ENCODE assay signal across 9 mouse cellular contexts in the genomic region with DNA sequence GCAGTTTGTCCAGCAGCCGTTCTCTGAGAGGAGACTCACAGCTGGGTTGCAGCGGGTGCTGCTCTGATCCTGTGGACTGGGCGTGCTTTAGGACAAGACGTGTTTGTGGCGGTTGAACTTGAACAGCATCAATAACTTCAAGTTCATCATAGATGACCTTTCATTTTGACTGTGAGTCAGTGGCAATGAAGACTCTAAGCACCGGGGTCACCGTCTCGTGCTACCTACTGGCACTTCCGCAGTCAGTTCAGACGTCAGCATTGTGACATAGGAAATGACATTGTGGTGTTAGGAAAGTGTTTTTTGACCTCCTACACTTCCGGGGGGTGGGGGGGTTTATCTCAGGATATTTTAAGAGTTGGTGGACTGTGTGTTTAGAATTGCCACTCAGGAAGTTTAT.
DNase-seq lines count a peak whose midpoint lies in the region; ATAC-seq lines count a peak whose summit lies in the region.
"Had no signal": no experiment of that assay in that cellular context is flagged by ENCODE, and none has a peak within 500 bp of the region (broad histone marks: within the 10 kb centered on the region; RNA-seq: fewer than 3 reads in every experiment).

No protein-coding gene starts in this region.

- no peak for ATAC-seq in kidney, embryonic 16.5 days (ENCODE audit: low FRiP score, low TSS enrichment)
- peak; percentile 65 for ATAC-seq in CD4-positive, CD25-positive, alpha-beta regulatory T cell, adult 4 months
- 0 out of 2 replicates have a peak, but pooled peaks have one; percentile 15 for ATAC-seq in common myeloid progenitor, adult 5-6 weeks (replicated peaks; ENCODE audit: low read depth, poor library complexity, severe bottlenecking)
- no peak for ATAC-seq in forebrain, embryonic 12.5 days (ENCODE audit: low FRiP score)

- DNase-seq in kidney, adult 11 months = peak; percentile 24
- DNase-seq in kidney, postnatal 36 days = peak; percentile 38 to 59
- no peak for DNase-seq in gastrocnemius, adult 18-20 months (ENCODE audit: low spot score)
- no peak for DNase-seq in testis, postnatal 14 days (ENCODE audit: low spot score)
- DNase-seq: right cerebral cortex, postnatal 4 days had no signal

- 66% methylated on average over 11 of the region's 11 CpGs for WGBS in kidney, embryonic 16.5 days
- WGBS in forebrain, embryonic 12.5 days = 92% methylated on average over 11 of the region's 11 CpGs

- no peaks in the 10 kb centered on the region for H3K9me3 ChIP-seq in kidney, embryonic 16.5 days (ENCODE audit: low read length)
- H3K9me3 ChIP-seq in forebrain, embryonic 12.5 days = no peaks in the 10 kb centered on the region

- H3K4me1 ChIP-seq in kidney, embryonic 16.5 days (ENCODE audit: insufficient read depth, low read length) = peaks cover 18% of the 10 kb centered on the region; the same call in 1 of the 2 replicates
- peaks cover 24% of the 10 kb centered on the region for H3K4me1 ChIP-seq in forebrain, embryonic 12.5 days

- H3K4me3 ChIP-seq in kidney, embryonic 16.5 days (ENCODE audit: low read length) = no peak overlapping the region
- H3K4me3 ChIP-seq in forebrain, embryonic 12.5 days (replicated peaks) = no peak overlapping the region

- no peaks in the 10 kb centered on the region for H3K36me3 ChIP-seq in kidney, embryonic 16.5 days (ENCODE audit: insufficient read depth, low read length)
- H3K36me3 ChIP-seq in forebrain, embryonic 12.5 days (replicated peaks) = no peaks in the 10 kb centered on the region

- no peaks in the 10 kb centered on the region for H3K27me3 ChIP-seq in kidney, embryonic 16.5 days (ENCODE audit: insufficient read depth, low read length)
- H3K27me3 ChIP-seq in forebrain, embryonic 12.5 days = no peaks in the 10 kb centered on the region

- no peak overlapping the region for H3K27ac ChIP-seq in kidney, embryonic 16.5 days (ENCODE audit: low read length)
- no peak overlapping the region for H3K27ac ChIP-seq in forebrain, embryonic 12.5 days

- H3K4me2 ChIP-seq in kidney, embryonic 16.5 days (replicated peaks; ENCODE audit: low read depth, low read length) = no peak overlapping the region
- no peak overlapping the region for H3K4me2 ChIP-seq in forebrain, embryonic 12.5 days

- no peak overlapping the region for H3K9ac ChIP-seq in kidney, embryonic 16.5 days (replicated peaks; ENCODE audit: low read length)
- no peak overlapping the region for H3K9ac ChIP-seq in forebrain, embryonic 12.5 days

Comparison
In these comparisons a context has a peak if more than half of its experiments do, and no peak if none do; other contexts are left out.
1. DNase-seq: peak in kidney, adult 11 months (single experiment) and kidney, postnatal 36 days (2 of 2); none in gastrocnemius, adult 18-20 months (single experiment) and testis, postnatal 14 days (single experiment).
2. ATAC-seq: peak in CD4-positive, CD25-positive, alpha-beta regulatory T cell, adult 4 months (single experiment) and common myeloid progenitor, adult 5-6 weeks (single experiment); none in kidney, embryonic 16.5 days (single experiment) and forebrain, embryonic 12.5 days (single experiment).